Mouse (Mus musculus) testis, adult 2 months (tissue): ENCODE data around the gene Ppara.

Experiments
- CTCF ChIP-seq: fragments of 200-500 bp; IDR thresholded peaks from 2 replicates; pipeline ENCODE4 v1.5.1; 2012; ENCODE audit warnings: low read depth, mild to moderate bottlenecking, inconsistent platforms, low read length, moderate library complexity; ENCODE audit not compliant: control insufficient read depth, insufficient read depth, insufficient replicate concordance
- POLR2A ChIP-seq: fragments of 200-500 bp; IDR thresholded peaks from 2 replicates; pipeline ENCODE4 v1.6.1; 2012; ENCODE audit warnings: low read depth, mild to moderate bottlenecking, inconsistent platforms, low read length, moderate library complexity; ENCODE audit not compliant: control insufficient read depth

DNA sequence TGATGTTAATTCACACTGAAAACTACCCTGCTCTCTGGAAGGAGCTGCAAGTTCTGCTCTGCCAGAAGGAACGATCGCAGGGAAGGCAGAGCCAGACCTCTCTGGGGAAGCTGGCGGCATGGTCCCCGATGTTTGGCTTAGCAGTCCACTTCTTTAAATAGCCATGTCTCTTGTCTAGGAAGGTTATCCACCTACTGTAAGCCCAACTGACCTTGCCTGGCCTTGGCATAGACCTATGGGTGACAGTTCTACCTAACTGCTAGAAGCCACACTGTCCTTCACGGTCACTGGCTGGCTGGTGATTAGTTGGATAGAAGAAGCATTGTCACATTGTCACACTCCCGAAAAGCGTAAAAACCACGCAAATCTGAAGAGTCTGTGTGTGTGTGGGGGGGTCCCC lies 63.9 kb downstream of the Ppara start:
- no peak for TF ChIP-seq CTCF
- no peak for TF ChIP-seq POLR2A
